Mouse (Mus musculus) myocyte (in vitro differentiated cells): Measurements from ENCODE around the gene Zfyve27.

Source experiments
- CEBPB ChIP-seq: IDR thresholded peaks from 2 replicates; pipeline ENCODE4 v1.6.1; 2011; ENCODE audit warnings: mild to moderate bottlenecking, moderate library complexity; ENCODE audit not compliant: poor library complexity, insufficient read depth, severe bottlenecking
- MAX ChIP-seq: IDR thresholded peaks from one replicate; pipeline ENCODE4 v1.6.1; 2011; ENCODE audit warnings: low read depth, mild to moderate bottlenecking, control low read depth
- MYOG ChIP-seq, 3 experiments: IDR thresholded peaks; one replicate each; pipeline ENCODE4 v1.6.1; 2011; ENCODE audit warnings: control low read depth in 2 of 3, low read depth in 2 of 3, mild to moderate bottlenecking in 2 of 3; ENCODE audit not compliant: insufficient read length in 2 of 3, control insufficient read depth in 1 of 3, insufficient read depth in 1 of 3
- POLR2A ChIP-seq: IDR thresholded peaks from one replicate; pipeline ENCODE4 v1.6.1; 2011; ENCODE audit warnings: low read depth, mild to moderate bottlenecking, control low read depth, moderate library complexity; ENCODE audit not compliant: insufficient read length
- POLR2AphosphoS2 ChIP-seq: IDR thresholded peaks from one replicate; pipeline ENCODE4 v1.6.1; 2011; ENCODE audit warnings: low read depth, control low read depth; ENCODE audit not compliant: insufficient read length
- SRF ChIP-seq: IDR thresholded peaks from one replicate; pipeline ENCODE4 v1.6.1; 2011; ENCODE audit warnings: low read depth; ENCODE audit not compliant: control insufficient read depth, insufficient read length
- USF1 ChIP-seq: IDR thresholded peaks from one replicate; pipeline ENCODE4 v1.6.1; 2011; ENCODE audit warnings: low read depth, mild to moderate bottlenecking, control low read depth, moderate library complexity

- no peak for TF ChIP-seq POLR2A
- TF ChIP-seq MAX: no peak
- no peak for TF ChIP-seq MYOG (IDR thresholded peaks at IDR 0.05; ENCODE audit: control insufficient read depth in 1 of 3, insufficient read depth in 1 of 3, insufficient read length in 2 of 3, low read depth in 2 of 3)
- TF ChIP-seq POLR2AphosphoS2: no peak
- no peak for TF ChIP-seq SRF
- no peak for TF ChIP-seq USF1
- TF ChIP-seq CEBPB: no peak
Measured at GRCm38 (mm10) chr19:42237602-42238340, 74.0 kb downstream of the Zfyve27 start.
